Mouse (Mus musculus): ENCODE data around the gene Ube2h. TPM values are rescaled to one million over a fixed set of nuclear protein-coding genes. Genes with fewer than 3 reads are reported as not detected.

The Ube2h gene
- polyA plus RNA-seq, 1 experiment, result 35.1 TPM

DNA sequence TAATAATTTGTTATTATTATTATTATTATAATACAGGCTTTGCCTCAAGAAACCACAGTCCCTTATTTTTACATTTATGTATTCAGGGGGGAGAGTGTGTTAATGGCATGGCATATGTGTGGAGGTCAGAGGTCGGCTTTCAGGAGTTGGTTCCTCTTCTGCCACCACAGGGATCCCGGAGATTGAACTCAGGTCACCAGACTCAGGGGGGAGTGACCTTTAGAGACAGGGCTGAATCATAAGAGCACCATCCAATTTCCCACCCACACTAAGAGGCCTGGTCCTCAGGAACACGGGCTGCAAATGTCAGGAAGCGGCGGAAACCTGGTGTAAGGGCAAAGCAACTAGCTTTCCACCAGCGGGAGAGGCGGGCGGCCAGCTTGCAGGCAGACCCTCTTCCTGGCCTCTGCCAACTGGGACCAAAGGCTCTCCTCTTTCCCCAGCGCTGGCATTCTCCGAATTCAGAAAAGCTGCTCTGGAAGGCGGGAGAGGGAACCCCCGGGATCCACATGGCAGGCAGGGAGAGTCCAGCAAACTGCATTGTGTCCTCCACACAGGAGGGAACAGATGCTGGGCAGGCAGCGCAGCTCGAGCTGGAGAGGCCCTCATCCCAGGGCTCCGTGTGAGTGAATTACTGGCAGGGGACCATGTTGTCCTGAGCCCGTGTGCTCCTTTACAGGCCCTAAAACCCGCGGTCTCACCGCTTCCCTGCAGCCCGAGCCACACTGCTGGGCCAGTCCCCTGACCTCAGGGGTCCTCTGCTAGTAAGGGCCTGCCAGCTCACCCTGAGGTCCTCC, 99.8 kb downstream of the Ube2h start:
- WGBS, result 78% methylated on average over 20 of the region's 20 CpGs
- TF ChIP-seq POLR2A (IDR thresholded peaks at IDR 0.05; ENCODE audit: borderline replicate concordance, control insufficient read depth, low read depth, low read length) (no peak), CTCF (IDR thresholded peaks at IDR 0.05; ENCODE audit: control insufficient read depth, insufficient read depth, low read length) (no peak)
- H3K4me1 ChIP-seq (ENCODE audit: control insufficient read depth, insufficient read depth, low read length), result no peaks in the 10 kb centered on the region
- no peak overlapping the region; the same call in 1 of the 2 replicates for H3K27ac ChIP-seq (ENCODE audit: control insufficient read depth, insufficient read depth, low read depth, low read length, poor library complexity)
- no peak overlapping the region for H3K4me3 ChIP-seq (replicated peaks; ENCODE audit: control insufficient read depth, low read depth, low read length)

DNA sequence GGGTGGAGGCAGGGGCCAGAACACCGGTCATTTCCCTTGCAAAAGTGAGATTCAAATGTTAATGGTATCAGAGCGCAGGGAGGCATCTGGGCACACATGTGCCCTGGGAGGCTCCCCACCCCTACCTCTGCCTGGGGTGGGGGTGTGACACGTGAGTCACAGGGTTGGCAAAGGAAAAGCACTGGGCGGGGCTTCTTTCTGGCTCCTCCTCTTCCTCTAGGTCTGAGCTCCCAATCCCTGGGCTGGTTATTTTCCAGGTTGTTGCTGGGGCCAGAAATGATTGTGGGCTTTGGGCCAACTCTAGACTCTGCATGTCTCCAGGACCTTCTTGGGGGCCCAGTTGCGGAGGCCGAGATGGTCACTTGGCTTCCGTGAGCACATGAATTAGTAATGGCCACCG, 108.2 kb downstream of the Ube2h start:
- TF ChIP-seq CTCF (IDR thresholded peaks at IDR 0.05; ENCODE audit: control insufficient read depth, insufficient read depth, low read length) (no peak), POLR2A (IDR thresholded peaks at IDR 0.05; ENCODE audit: borderline replicate concordance, control insufficient read depth, low read depth, low read length) (no peak)
- no peaks in the 10 kb centered on the region for H3K4me1 ChIP-seq (ENCODE audit: control insufficient read depth, insufficient read depth, low read length)
- H3K27ac ChIP-seq (ENCODE audit: control insufficient read depth, insufficient read depth, low read depth, low read length, poor library complexity), result no peak overlapping the region
- WGBS, result 83% methylated on average over 8 of the region's 8 CpGs
- no peak overlapping the region for H3K4me3 ChIP-seq (replicated peaks; ENCODE audit: control insufficient read depth, low read depth, low read length)

DNA sequence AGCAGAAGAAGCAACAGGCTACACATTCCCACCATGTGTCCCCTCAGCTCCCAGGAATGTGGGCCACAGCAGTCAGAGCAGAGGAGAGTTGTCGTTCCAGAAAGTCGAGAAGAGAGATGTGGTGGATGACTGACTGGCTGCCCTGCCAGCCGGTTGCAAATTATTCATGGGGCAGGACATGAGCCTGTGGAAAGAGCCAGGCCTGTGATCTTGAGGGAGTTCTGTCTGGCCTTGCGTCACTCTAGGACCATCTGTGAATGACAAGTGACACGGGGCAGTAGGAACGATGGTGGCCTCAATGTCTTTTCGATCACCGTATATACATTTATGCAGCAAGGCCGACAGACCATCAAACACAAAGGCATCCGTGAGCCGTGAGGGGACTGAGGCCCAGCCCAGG, 108.7 kb downstream of the Ube2h start:
- TF ChIP-seq CTCF (IDR thresholded peaks at IDR 0.05; ENCODE audit: control insufficient read depth, insufficient read depth, low read length) (no peak), POLR2A (IDR thresholded peaks at IDR 0.05; ENCODE audit: borderline replicate concordance, control insufficient read depth, low read depth, low read length) (no peak)
- Histone ChIP-seq H3K27ac (ENCODE audit: control insufficient read depth, insufficient read depth, low read depth, low read length, poor library complexity) (no peak overlapping the region), H3K4me1 (ENCODE audit: control insufficient read depth, insufficient read depth, low read length) (no peaks in the 10 kb centered on the region), H3K4me3 (replicated peaks; ENCODE audit: control insufficient read depth, low read depth, low read length) (no peak overlapping the region)
- 90% methylated on average over 11 of the region's 11 CpGs for WGBS

DNA sequence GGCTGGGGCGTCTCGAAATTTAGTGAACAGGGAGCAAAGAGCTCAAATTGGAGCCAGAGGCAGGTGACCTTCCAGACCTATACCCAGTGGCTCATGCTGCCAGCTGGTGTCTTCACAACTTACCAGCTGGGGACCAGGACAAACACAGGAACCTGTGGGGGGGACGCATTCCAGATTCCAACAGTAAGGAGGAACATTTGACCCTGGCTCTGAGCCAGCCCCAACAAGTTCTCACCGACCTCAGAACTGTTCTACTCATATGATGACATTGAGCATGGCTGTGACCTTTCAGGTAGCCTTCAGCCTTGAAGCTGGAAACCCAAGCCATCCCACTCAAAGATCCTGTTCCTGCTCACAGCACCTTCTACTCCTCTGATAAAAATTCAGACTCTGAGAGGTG, 120.7 kb downstream of the Ube2h start:
- Histone ChIP-seq H3K4me1 (ENCODE audit: control insufficient read depth, insufficient read depth, low read length) (no peaks in the 10 kb centered on the region), H3K4me3 (replicated peaks; ENCODE audit: control insufficient read depth, low read depth, low read length) (no peak overlapping the region), H3K27ac (ENCODE audit: control insufficient read depth, insufficient read depth, low read depth, low read length, poor library complexity) (no peak overlapping the region)
- TF ChIP-seq CTCF (IDR thresholded peaks at IDR 0.05; ENCODE audit: control insufficient read depth, insufficient read depth, low read length) (no peak), POLR2A (IDR thresholded peaks at IDR 0.05; ENCODE audit: borderline replicate concordance, control insufficient read depth, low read depth, low read length) (no peak)
- 70% methylated on average over 4 of the region's 4 CpGs for WGBS

DNA sequence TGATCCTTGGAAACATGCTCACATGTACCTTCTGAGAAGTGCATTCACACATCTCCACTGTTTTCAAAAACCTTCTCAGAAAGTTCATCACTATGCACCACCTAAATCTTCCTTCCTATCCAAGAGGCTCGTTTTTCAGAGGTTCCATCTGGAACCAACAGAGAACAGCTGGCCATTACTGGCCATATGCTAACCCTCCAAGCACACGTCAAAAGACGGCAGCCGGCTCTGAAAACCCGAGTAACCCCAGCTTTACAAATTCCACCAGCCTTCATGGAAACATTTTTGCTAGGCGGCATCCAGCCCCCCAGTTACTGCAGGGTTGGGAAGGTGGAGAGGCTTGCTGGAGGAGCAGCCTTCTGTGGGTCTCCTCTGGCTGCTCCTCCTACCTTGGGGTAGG, 122.3 kb downstream of the Ube2h start:
- H3K27ac ChIP-seq (ENCODE audit: control insufficient read depth, insufficient read depth, low read depth, low read length, poor library complexity), result no peak overlapping the region
- no peak overlapping the region for H3K4me3 ChIP-seq (replicated peaks; ENCODE audit: control insufficient read depth, low read depth, low read length)
- H3K4me1 ChIP-seq (ENCODE audit: control insufficient read depth, insufficient read depth, low read length), result no peaks in the 10 kb centered on the region
- TF ChIP-seq CTCF (IDR thresholded peaks at IDR 0.05; ENCODE audit: control insufficient read depth, insufficient read depth, low read length), result no peak
- no peak for TF ChIP-seq POLR2A (IDR thresholded peaks at IDR 0.05; ENCODE audit: borderline replicate concordance, control insufficient read depth, low read depth, low read length)
- 61% methylated on average over 6 of the region's 6 CpGs for WGBS

DNA sequence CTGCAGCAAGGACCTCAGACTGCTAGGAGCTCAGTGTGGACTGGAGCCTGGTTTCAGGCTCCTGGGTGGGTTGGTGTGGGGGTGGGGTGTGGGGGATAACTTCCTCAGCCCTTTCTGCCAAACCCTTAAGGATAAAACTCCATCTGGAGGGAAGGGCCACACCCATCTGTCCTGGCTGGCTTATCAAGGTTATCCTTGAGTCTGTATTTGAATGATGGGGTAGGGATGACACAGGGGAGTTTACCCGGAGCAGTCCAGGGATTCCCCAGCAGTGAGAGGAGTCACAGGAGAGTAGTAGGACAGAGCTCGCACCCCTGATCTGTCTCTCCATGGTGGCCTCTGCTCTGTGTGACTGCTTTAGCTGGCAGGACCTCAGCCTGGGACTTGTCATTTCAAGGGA, 124.0 kb downstream of the Ube2h start:
- TF ChIP-seq POLR2A (IDR thresholded peaks at IDR 0.05; ENCODE audit: borderline replicate concordance, control insufficient read depth, low read depth, low read length), result no peak
- no peak for TF ChIP-seq CTCF (IDR thresholded peaks at IDR 0.05; ENCODE audit: control insufficient read depth, insufficient read depth, low read length)
- Histone ChIP-seq H3K27ac (ENCODE audit: control insufficient read depth, insufficient read depth, low read depth, low read length, poor library complexity) (no peak overlapping the region), H3K4me3 (replicated peaks; ENCODE audit: control insufficient read depth, low read depth, low read length) (no peak overlapping the region), H3K4me1 (ENCODE audit: control insufficient read depth, insufficient read depth, low read length) (peaks cover 2% of the 10 kb centered on the region)
- 49% methylated on average over 2 of the region's 2 CpGs for WGBS

DNA sequence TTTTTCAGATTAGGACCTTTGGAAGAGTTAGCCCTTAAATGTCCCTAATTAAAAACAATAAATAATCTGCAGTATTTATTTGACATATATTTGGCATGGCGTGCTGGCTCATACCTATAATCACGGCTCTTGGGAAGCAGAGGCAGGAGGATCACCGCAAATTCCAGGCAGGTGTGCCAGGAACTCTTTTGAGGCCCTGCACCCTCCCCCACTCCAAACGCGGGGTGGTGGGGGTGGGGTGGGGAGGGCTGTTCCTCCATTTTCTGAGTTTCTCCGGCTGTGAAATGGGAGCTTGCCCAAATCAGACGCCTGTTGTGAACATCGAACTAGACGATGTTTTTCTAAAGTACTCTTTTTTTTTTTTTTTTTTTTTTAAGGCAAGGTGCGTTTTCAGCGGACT, 125.3 kb downstream of the Ube2h start:
- Histone ChIP-seq H3K27ac (ENCODE audit: control insufficient read depth, insufficient read depth, low read depth, low read length, poor library complexity) (no peak overlapping the region), H3K4me3 (replicated peaks; ENCODE audit: control insufficient read depth, low read depth, low read length) (no peak overlapping the region), H3K4me1 (ENCODE audit: control insufficient read depth, insufficient read depth, low read length) (peaks cover 2% of the 10 kb centered on the region)
- 16% methylated on average over 11 of the region's 11 CpGs for WGBS
- TF ChIP-seq POLR2A (IDR thresholded peaks at IDR 0.05; ENCODE audit: borderline replicate concordance, control insufficient read depth, low read depth, low read length) (no peak), CTCF (IDR thresholded peaks at IDR 0.05; ENCODE audit: control insufficient read depth, insufficient read depth, low read length) (no peak)

DNA sequence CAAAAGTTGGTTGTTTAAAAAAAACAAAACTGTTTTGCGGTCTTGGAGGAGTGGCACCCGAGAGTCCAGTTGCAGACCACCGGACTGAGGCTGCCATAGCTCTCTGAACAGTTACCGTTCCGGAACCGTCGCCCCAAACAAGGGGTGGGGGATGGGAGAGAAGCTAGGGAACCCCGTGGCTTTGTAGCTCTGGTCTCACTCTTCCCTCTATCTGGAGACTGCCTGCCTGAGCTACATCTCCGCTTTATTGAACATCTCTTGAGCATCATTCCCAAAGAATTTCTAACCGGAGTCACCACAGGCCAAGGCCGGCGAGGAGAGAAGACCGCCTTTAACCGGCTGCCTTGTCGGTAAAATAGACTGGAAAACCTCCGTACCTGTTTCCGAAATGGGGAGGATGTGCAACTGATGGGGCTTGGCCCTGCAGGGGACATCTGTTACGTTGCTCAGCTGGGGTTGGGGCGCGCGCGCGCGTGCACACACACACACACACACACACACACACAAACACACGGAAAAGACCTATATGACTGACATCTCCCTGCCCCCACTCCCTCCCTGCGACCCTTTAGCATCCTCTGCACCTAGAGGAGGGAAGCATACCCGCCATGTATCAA, 126.2 kb downstream of the Ube2h start:
- WGBS, result 7% methylated on average over 27 of the region's 27 CpGs
- Histone ChIP-seq H3K4me1 (ENCODE audit: control insufficient read depth, insufficient read depth, low read length) (peaks cover 2% of the 10 kb centered on the region), H3K27ac (ENCODE audit: control insufficient read depth, insufficient read depth, low read depth, low read length, poor library complexity) (no peak overlapping the region), H3K4me3 (replicated peaks; ENCODE audit: control insufficient read depth, low read depth, low read length) (no peak overlapping the region)
- TF ChIP-seq POLR2A (IDR thresholded peaks at IDR 0.05; ENCODE audit: borderline replicate concordance, control insufficient read depth, low read depth, low read length), result no peak
- TF ChIP-seq CTCF (IDR thresholded peaks at IDR 0.05; ENCODE audit: control insufficient read depth, insufficient read depth, low read length), result no peak
